Mouse (Mus musculus) midbrain, embryonic 16.5 days (tissue): ENCODE measurements at regions not wholly inside any gene's neighbourhood (a gene's known extent, or its start where the extent isn't known, plus 50 kb on each side); places are given as distances from the start of the nearest gene placed in this dataset.

Experiments
- ATAC-seq: fragments of 200-750 bp; cut with Nextera tagmentation; 2 replicates; pipeline ENCODE4 v1.8.0; 2017; ENCODE audit warnings: moderate TSS enrichment
- H3K27ac ChIP-seq: fragments of 300-500 bp; sonication (generic); 2 replicates; pipeline ENCODE4 v1.5.1; 2014; ENCODE audit warnings: mild to moderate bottlenecking, low read length, mixed read lengths
- H3K27me3 ChIP-seq: fragments of 300-500 bp; sonication (generic); 2 replicates; pipeline ENCODE4 v1.6.1; 2014; ENCODE audit warnings: low read depth, low read length, mixed read lengths; ENCODE audit not compliant: control insufficient read depth, insufficient read depth
- H3K36me3 ChIP-seq: fragments of 300-500 bp; sonication (generic); 2 replicates; pipeline ENCODE4 v1.6.1; 2014; ENCODE audit warnings: mild to moderate bottlenecking, low read length, moderate library complexity, mixed read lengths; ENCODE audit not compliant: control insufficient read depth, insufficient read depth
- H3K4me1 ChIP-seq: fragments of 300-500 bp; sonication (generic); 2 replicates; pipeline ENCODE4 v1.6.1; 2014; ENCODE audit warnings: mild to moderate bottlenecking, low read length, mixed read lengths; ENCODE audit not compliant: control insufficient read depth, insufficient read depth
- H3K4me2 ChIP-seq: fragments of 300-500 bp; sonication (generic); 2 replicates; pipeline ENCODE4 v1.6.1; 2014; ENCODE audit warnings: mild to moderate bottlenecking, low read length, mixed read lengths
- H3K4me3 ChIP-seq: fragments of 300-500 bp; sonication (generic); 2 replicates; pipeline ENCODE4 v1.5.1; 2014; ENCODE audit warnings: low read depth, mild to moderate bottlenecking, low read length, moderate library complexity, mixed read lengths
- H3K9ac ChIP-seq: fragments of 300-500 bp; sonication (generic); 2 replicates; pipeline ENCODE4 v1.6.1; 2014; ENCODE audit warnings: low read depth, low read length, mixed read lengths
- H3K9me3 ChIP-seq: fragments of 300-500 bp; sonication (generic); replicated peaks from 2 replicates; pipeline ENCODE4 v1.6.1; 2014; ENCODE audit warnings: mild to moderate bottlenecking, low read length, mixed read lengths; ENCODE audit not compliant: control insufficient read depth, poor library complexity, severe bottlenecking
- WGBS: fragments of 180-500 bp; shearing (Covaris S2); extraction: QIAGEN DNeasy Blood & Tissue Kit; methylation state at CpG from one replicate; pipeline ENCODE4 v1.1.7; 2014; 5-methylcytosine and 5-hydroxymethylcytosine counted together

DNA sequence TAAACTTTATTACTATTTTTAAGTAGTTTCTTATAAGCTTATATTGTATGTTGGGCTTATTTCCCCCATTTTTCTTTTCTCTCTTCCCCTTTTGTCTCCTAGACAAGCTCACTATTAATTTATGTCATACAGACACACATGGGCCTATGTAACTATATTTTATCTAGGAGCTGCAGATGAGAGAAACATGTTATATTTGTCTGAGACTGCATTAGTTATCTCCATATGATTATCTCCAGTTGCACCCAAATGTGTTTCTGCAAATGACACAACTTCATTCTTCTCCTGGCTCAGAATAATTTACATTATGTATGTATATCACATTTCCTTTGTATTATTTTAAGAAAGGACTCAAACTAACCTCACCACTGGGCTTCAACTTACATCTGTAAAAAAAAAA is 501.3 kb downstream of the Olfm4 start:
- no peak for ATAC-seq
- Histone ChIP-seq H3K36me3 (no peaks in the 10 kb centered on the region), H3K27ac (no peak overlapping the region), H3K9ac (no peak overlapping the region), H3K9me3 (no peaks in the 10 kb centered on the region), H3K4me3 (no peak overlapping the region), H3K4me1 (no peaks in the 10 kb centered on the region), H3K4me2 (no peak overlapping the region), H3K27me3 (no peaks in the 10 kb centered on the region)

DNA sequence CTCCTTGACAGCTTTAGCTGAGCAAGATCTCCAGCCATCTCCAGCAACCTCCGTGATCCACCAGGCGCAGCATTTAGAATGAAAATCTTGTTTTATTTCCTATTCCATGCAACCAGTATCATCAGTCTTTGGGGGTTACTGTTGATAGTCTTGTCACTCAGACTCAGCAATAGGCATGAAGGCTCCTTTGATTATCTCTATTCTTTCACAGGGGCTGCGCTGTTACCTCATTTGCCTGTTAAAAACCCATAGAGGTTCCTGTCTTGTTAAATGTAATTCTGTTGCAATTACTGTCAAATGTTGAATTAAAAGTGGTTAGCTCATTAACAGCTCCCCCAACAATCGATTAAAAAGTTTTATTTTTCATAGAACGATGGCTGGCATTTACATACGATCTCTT is 502.7 kb downstream of the Olfm4 start:
- Histone ChIP-seq H3K27me3 (no peaks in the 10 kb centered on the region), H3K4me3 (no peak overlapping the region), H3K36me3 (no peaks in the 10 kb centered on the region), H3K9me3 (no peaks in the 10 kb centered on the region), H3K9ac (no peak overlapping the region), H3K27ac (no peak overlapping the region), H3K4me1 (no peaks in the 10 kb centered on the region), H3K4me2 (no peak overlapping the region)
- 86% methylated on average over 6 of the region's 6 CpGs for WGBS
- no peak for ATAC-seq

- ATAC-seq = no peak
- no peak overlapping the region for H3K27ac ChIP-seq
- no peak overlapping the region for H3K9ac ChIP-seq
- 22% methylated on average over 10 of the region's 10 CpGs for WGBS
- no peaks in the 10 kb centered on the region for H3K9me3 ChIP-seq
- no peak overlapping the region for H3K4me3 ChIP-seq
- no peaks in the 10 kb centered on the region for H3K27me3 ChIP-seq
- H3K4me2 ChIP-seq = no peak overlapping the region
- no peaks in the 10 kb centered on the region for H3K36me3 ChIP-seq
- H3K4me1 ChIP-seq = no peaks in the 10 kb centered on the region
Observed at GRCm38 (mm10) chr14:80492043-80492900, 508.4 kb downstream of the Olfm4 start.

GRCm38 (mm10) chr14:80492901-80493279 is 509.0 kb downstream of the Olfm4 start:
- H3K4me3 ChIP-seq = no peak overlapping the region
- H3K27me3 ChIP-seq = no peaks in the 10 kb centered on the region
- no peak for ATAC-seq
- H3K9ac ChIP-seq = no peak overlapping the region
- H3K4me2 ChIP-seq = no peak overlapping the region
- H3K27ac ChIP-seq = no peak overlapping the region
- H3K36me3 ChIP-seq = no peaks in the 10 kb centered on the region
- no peaks in the 10 kb centered on the region for H3K4me1 ChIP-seq
- 64% methylated on average over 4 of the region's 4 CpGs for WGBS
- H3K9me3 ChIP-seq = no peaks in the 10 kb centered on the region

DNA sequence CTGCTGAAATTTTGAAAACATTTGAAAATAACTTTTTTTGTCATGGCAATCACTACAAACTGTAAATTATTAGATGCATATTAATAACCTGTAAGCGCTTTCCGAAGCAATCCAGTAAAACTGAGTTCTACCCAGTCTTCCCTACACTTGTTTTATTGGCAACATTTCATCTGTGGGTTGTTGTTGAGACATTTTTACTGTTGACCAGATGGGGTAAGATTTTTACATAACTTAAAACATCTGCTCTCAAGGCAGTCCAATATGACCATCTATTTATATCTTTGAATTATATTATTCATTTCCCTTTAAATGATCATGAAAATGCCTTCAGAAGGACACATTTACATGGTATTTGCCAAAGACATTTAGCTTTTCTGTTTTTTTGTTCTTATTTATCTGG is 520.5 kb downstream of the Olfm4 start:
- H3K9me3 ChIP-seq = no peaks in the 10 kb centered on the region
- H3K4me1 ChIP-seq = no peaks in the 10 kb centered on the region
- H3K4me2 ChIP-seq = no peak overlapping the region
- H3K4me3 ChIP-seq = no peak overlapping the region
- H3K36me3 ChIP-seq = no peaks in the 10 kb centered on the region
- H3K27ac ChIP-seq = no peak overlapping the region
- 94% methylated on average over 2 of the region's 2 CpGs for WGBS
- ATAC-seq = no peak
- no peaks in the 10 kb centered on the region for H3K27me3 ChIP-seq
- no peak overlapping the region for H3K9ac ChIP-seq

DNA sequence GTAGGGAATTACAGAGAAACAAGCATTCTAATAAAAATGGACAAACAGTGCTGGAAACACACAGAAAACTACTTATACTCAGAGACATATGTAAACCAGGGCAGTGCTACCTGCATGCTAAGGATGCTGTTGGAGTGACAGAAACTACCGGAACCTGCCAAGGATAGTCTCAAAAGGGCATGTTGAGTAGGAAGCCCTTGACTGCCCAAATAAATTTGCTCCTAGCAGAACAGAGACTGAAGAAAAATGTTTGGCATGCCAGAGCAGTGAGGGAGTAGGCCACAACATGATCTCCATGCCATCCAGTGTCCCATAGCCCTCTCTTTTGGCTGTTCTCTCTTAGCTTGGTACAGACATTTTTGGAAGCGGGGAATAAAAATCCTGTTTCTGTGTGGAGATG is 532.7 kb downstream of the Olfm4 start:
- no peaks in the 10 kb centered on the region for H3K9me3 ChIP-seq
- WGBS = 97% methylated on average over 2 of the region's 2 CpGs
- H3K4me2 ChIP-seq = no peak overlapping the region
- no peaks in the 10 kb centered on the region for H3K27me3 ChIP-seq
- no peak overlapping the region for H3K27ac ChIP-seq
- no peaks in the 10 kb centered on the region for H3K36me3 ChIP-seq
- no peak for ATAC-seq
- H3K4me1 ChIP-seq = no peaks in the 10 kb centered on the region
- H3K4me3 ChIP-seq = no peak overlapping the region
- H3K9ac ChIP-seq = no peak overlapping the region

DNA sequence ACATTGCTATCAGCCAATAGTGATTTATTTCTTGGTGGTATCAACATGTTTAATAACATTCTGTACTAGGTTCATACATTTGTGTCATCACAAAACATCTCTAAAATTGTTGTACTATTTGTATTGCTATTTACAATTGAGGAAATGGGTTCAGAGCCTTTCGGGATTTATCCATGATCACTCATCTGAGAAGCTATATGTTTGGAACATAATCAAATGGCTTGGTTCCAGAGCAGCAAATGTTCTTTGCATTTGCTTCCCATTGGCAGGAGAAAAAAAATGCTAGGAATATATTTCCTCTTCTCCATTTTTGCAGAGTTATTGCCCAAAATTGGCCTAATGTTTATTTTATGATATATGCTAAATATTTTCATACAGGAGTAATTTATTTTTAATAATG is 537.3 kb downstream of the Olfm4 start:
- 83% methylated on average over 1 of the region's 1 CpGs for WGBS
- Histone ChIP-seq H3K4me1 (no peaks in the 10 kb centered on the region), H3K4me3 (no peak overlapping the region), H3K9ac (no peak overlapping the region), H3K36me3 (no peaks in the 10 kb centered on the region), H3K9me3 (no peaks in the 10 kb centered on the region), H3K4me2 (no peak overlapping the region), H3K27ac (no peak overlapping the region), H3K27me3 (no peaks in the 10 kb centered on the region)
- ATAC-seq = no peak

DNA sequence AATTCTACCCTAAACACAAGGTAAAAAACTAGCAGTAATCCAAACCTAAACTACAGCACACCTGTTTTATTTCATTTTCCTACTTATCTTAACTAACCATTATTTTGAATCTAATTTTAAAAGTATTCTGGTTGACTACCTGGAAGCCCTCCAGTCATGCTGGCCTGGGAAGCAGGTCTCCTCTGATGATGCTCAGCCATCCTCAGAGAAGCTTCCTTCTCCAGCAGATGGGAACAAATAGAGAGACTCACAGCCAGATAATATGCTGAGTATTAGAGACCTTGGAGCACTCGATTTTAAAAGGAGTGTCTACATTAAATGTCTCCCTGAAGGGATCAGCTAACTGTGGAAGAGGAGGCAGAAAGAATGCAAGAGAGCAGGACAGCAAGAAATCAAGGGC is 537.8 kb downstream of the Olfm4 start:
- no peak for ATAC-seq
- Histone ChIP-seq H3K9me3 (no peaks in the 10 kb centered on the region), H3K4me1 (no peaks in the 10 kb centered on the region), H3K36me3 (no peaks in the 10 kb centered on the region), H3K27ac (no peak overlapping the region), H3K4me3 (no peak overlapping the region), H3K27me3 (no peaks in the 10 kb centered on the region), H3K4me2 (no peak overlapping the region), H3K9ac (no peak overlapping the region)
- 76% methylated on average over 1 of the region's 1 CpGs for WGBS

GRCm38 (mm10) chr14:80522536-80522935 is 538.7 kb downstream of the Olfm4 start:
- H3K4me1 ChIP-seq = no peaks in the 10 kb centered on the region
- H3K27me3 ChIP-seq = no peaks in the 10 kb centered on the region
- no peak overlapping the region for H3K27ac ChIP-seq
- no peaks in the 10 kb centered on the region for H3K36me3 ChIP-seq
- no peak for ATAC-seq
- no peaks in the 10 kb centered on the region for H3K9me3 ChIP-seq
- H3K4me3 ChIP-seq = no peak overlapping the region
- H3K9ac ChIP-seq = no peak overlapping the region
- 91% methylated on average over 3 of the region's 3 CpGs for WGBS
- H3K4me2 ChIP-seq = no peak overlapping the region
